Mouse (Mus musculus) G1E (cell line): ENCODE results near the gene Gm49391. TPM values are rescaled to one million over a fixed set of nuclear protein-coding genes. Genes with fewer than 3 reads are reported as not detected.

Experiments used
- ATAC-seq: 2 replicates; pipeline ENCODE4 v1.8.0; 2016; ENCODE audit warnings: mild to moderate bottlenecking; ENCODE audit not compliant: insufficient number of reproducible peaks, poor library complexity, low FRiP score, severe bottlenecking; ENCODE audit errors: extremely low read depth
- DNase-seq: peaks from one replicate; pipeline ENCODE4 v3.0.0; 2012; ENCODE audit warnings: low spot score
- H3K27me3 ChIP-seq: 2 replicates; pipeline ENCODE4 v1.6.1; 2012; ENCODE audit warnings: mild to moderate bottlenecking, low read length, inconsistent platforms; ENCODE audit not compliant: insufficient read depth
- H3K36me3 ChIP-seq: replicated peaks from 2 replicates; pipeline ENCODE3; 2012; ENCODE audit warnings: mild to moderate bottlenecking, inconsistent platforms
- H3K4me1 ChIP-seq: 2 replicates; pipeline ENCODE4 v1.6.1; 2012; ENCODE audit warnings: low read depth, low read length, inconsistent platforms, mixed read lengths; ENCODE audit not compliant: insufficient read depth
- H3K4me3 ChIP-seq: 2 replicates; pipeline ENCODE4 v1.5.1; 2012; ENCODE audit warnings: low read depth, mild to moderate bottlenecking, inconsistent platforms, low read length, moderate library complexity, mixed read lengths
- H3K9me3 ChIP-seq: replicated peaks from 2 replicates; pipeline ENCODE4 v1.6.1; 2012; ENCODE audit warnings: inconsistent platforms
- CTCF ChIP-seq: IDR thresholded peaks from 2 replicates; pipeline ENCODE4 v1.5.1; 2012; ENCODE audit warnings: low read depth, low read length, inconsistent platforms, mixed read lengths
- GATA1 ChIP-seq: IDR thresholded peaks from 2 replicates; pipeline ENCODE4 v1.6.1; 2012; ENCODE audit warnings: borderline replicate concordance, low read length, inconsistent platforms, mixed read lengths
- GATA2 ChIP-seq: IDR thresholded peaks from 2 replicates; pipeline ENCODE4 v1.6.1; 2012; ENCODE audit warnings: low read depth, low read length, inconsistent platforms, borderline replicate concordance
- POLR2AphosphoS5 ChIP-seq: IDR thresholded peaks from 2 replicates; pipeline ENCODE4 v1.6.1; 2012; ENCODE audit warnings: low read depth, low read length, inconsistent platforms; ENCODE audit not compliant: insufficient replicate concordance
- TAL1 ChIP-seq: conservative IDR thresholded peaks from 2 replicates; pipeline ENCODE4 v1.6.1; 2012; ENCODE audit warnings: low read depth, low read length, inconsistent platforms, mixed read lengths
- polyA plus RNA-seq: library from polyadenylated mRNA; stranded (reverse); fragments of >175 nt; gene quantifications from 2 replicates; pipeline ENCODE4 v1.2.3, GENCODE M21; 2012
- total RNA-seq, 2 experiments: library from RNA; stranded (forward) in 1 of 2; stranded (reverse) in 1 of 2; fragments of 200-1000 nt in 1 of 2; fragments of >200 nt in 1 of 2; fragmentation: Nextera tagmentation in 1 of 2; gene quantifications; 2 replicates each; pipeline ENCODE4 v1.2.3; 2014 to 2017

Gm49391 gene
- total and polyA plus RNA-seq, 3 experiments = not detected

DNA sequence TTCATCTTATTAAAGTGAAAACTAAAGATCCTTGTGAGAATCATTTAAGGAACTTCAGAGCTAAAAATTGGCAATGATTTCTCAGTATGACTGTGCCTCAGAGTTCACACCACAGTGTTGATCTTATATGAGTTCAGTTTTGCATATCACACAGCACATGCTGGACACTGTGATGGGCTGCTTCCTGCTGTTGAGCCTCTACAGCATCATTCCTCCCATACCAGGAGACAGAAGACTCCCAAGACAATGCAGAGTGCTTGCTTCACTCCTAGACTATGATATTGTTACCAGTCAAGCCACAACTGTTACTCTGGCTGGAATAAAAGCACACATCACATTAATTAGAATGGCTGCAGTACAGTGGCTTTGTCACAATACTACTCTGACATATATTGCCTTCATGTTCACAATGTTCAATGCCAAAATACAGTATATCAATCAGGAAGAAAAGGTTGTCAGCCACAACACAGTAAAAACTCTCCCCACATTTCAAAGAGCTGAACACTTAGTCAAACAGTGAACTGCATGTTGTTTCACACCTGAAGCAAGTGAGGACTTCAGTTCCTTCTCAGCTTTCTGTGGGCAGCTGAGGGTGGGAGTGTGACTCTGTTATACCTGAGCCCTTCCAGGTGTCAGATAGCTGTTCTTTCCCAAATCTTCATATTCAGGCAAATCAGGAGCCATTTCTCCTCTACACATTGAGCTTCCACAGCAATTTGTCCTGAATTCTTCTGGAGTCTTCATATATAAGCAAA, 40.8 kb downstream of the Gm49391 start:
- ATAC-seq (no peak), DNase-seq (no peak)
- H3K4me1 ChIP-seq = no peaks in the 10 kb centered on the region
- H3K27me3 ChIP-seq = no peaks in the 10 kb centered on the region
- no peak overlapping the region for H3K4me3 ChIP-seq
- TF ChIP-seq GATA1 (no peak), POLR2AphosphoS5 (no peak), GATA2 (no peak), TAL1 (no peak), CTCF (no peak)
- no peaks in the 10 kb centered on the region for H3K36me3 ChIP-seq
- H3K9me3 ChIP-seq = peaks cover 20% of the 10 kb centered on the region

DNA sequence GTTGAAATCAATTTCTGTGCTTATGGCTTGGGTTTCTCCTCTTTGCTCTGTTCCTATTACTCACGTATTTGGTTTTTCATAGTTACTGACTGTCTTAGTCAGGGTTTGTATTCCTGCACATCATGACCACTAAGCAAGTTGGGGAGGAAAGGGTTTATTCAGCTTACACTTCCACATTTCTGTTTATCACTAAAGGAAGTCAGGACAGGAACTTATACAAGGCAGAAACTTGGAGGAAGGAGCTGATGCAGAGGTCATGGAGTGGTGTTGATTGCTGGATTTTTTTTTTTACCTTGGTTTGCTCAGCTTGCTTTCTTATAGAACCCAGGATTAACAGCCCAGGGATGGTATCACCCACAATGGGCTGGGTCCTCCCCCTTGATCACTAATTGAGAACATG, 44.1 kb downstream of the Gm49391 start:
- DNase-seq = no peak
- Histone ChIP-seq H3K27me3 (no peaks in the 10 kb centered on the region), H3K36me3 (no peaks in the 10 kb centered on the region), H3K4me1 (no peaks in the 10 kb centered on the region), H3K4me3 (no peak overlapping the region), H3K9me3 (peaks cover 16% of the 10 kb centered on the region)
- no peak for ATAC-seq
- TF ChIP-seq GATA1 = no peak
- no peak for TF ChIP-seq CTCF
- TF ChIP-seq GATA2 = no peak
- no peak for TF ChIP-seq TAL1
- TF ChIP-seq POLR2AphosphoS5 = no peak

DNA sequence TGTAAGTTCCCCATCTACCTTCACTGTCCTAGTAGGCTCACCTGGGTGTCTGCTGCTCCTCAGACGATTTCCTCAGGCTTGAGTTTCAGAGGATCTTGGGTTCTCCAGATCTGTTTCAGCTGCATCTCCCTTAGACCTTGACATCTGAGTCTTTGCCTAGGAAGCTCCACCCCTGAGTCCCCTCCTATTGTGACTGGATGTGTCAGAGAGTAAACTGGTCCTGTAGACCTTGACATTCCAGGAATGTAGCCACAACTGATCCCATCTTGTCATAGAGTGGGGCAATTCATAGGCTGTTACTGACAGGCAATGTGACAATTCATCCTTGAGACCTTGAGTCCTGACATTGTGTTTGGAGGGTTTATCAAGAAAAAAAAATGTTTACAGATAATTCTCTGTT, 72.1 kb downstream of the Gm49391 start, which contains the start of gene 4930486L24Rik:
Gene 4930486L24Rik (minus strand): TSS at position 195 of the 400 bp plus-strand sequence.
- Histone ChIP-seq H3K4me3 (no peak within 1 kb of the TSS), H3K36me3 (no peaks in the 10 kb centered on the region), H3K27me3 (no peaks in the 10 kb centered on the region), H3K4me1 (no peaks in the 10 kb centered on the region), H3K9me3 (peaks cover 16% of the 10 kb centered on the region)
- TF ChIP-seq GATA2 = no peak
- TF ChIP-seq POLR2AphosphoS5 = no peak
- TF ChIP-seq CTCF = no peak
- no peak for TF ChIP-seq GATA1
- no peak for TF ChIP-seq TAL1
- no peak for DNase-seq
- no peak for ATAC-seq

DNA sequence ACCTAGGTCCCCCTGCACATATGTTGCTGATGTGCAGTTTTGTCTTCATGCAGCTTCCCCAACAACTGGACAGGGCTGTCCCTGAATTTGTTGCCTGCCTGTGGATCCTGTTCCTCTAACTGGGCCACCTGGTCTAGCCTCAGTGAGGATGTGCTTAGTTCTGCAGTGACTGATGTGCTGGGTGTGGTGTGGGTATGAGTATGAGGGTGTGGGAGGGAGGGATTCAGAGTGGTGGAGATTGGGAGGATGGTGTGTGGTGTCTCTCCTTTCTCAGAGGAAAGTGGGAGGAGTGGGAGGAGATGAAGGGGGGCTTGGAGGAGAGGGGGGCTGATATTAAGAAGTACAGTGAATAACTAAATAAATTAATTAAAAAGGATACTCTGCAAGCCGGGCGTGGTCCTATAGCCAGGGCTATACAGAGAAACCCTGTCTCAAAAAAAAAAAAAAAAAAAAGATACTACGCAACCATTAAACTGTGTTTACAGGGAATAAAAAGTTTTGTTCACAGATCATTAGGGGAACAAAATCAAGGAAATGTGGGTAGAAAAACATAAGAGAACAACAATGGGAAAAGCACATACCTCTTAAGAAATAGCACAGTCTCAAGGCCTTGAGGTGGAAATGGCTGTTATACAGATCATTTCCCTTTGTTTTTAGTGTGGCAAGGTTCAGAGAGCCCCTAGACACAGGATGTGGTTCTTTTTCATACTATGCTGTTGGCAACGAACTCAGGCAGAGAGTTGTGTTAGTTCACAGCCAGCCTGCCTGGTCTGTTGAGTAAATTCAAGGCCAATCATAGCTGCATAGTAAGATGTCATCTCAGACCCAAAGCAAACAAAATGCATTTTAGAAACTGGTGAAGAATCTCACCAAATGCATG, 87.9 kb downstream of the Gm49391 start:
- ATAC-seq (no peak), DNase-seq (no peak)
- H3K9me3 ChIP-seq = peaks cover 12% of the 10 kb centered on the region
- H3K36me3 ChIP-seq = no peaks in the 10 kb centered on the region
- H3K27me3 ChIP-seq = no peaks in the 10 kb centered on the region
- no peak for TF ChIP-seq TAL1
- TF ChIP-seq POLR2AphosphoS5 = no peak
- TF ChIP-seq CTCF = no peak
- TF ChIP-seq GATA1 = no peak
- no peak for TF ChIP-seq GATA2
- no peak overlapping the region for H3K4me3 ChIP-seq
- H3K4me1 ChIP-seq = no peaks in the 10 kb centered on the region

Other genes starting within 250 kb of the Gm49391 start
- not detected in 2 replicates for gene BC051665, start 150.2 kb downstream of the Gm49391 start, total RNA-seq (2014; fragmentation: Nextera tagmentation)
- not detected in 2 replicates for gene BC051665, start 150.2 kb downstream of the Gm49391 start, total RNA-seq (2017)
- gene BC051665, start 150.2 kb downstream of the Gm49391 start, polyA plus RNA-seq = not detected in 2 replicates
- not detected in 2 replicates for gene Ctsll3, start 133.7 kb downstream of the Gm49391 start, total RNA-seq (2014; fragmentation: Nextera tagmentation)
- gene Ctsll3, start 133.7 kb downstream of the Gm49391 start, total RNA-seq (2017) = not detected in 2 replicates
- gene Ctsll3, start 133.7 kb downstream of the Gm49391 start, polyA plus RNA-seq = not detected in 2 replicates
- gene 4930486L24Rik, start 72.1 kb downstream of the Gm49391 start, total RNA-seq (2014; fragmentation: Nextera tagmentation) = not detected in 2 replicates
- gene 4930486L24Rik, start 72.1 kb downstream of the Gm49391 start, total RNA-seq (2017) = not detected in 2 replicates
- gene 4930486L24Rik, start 72.1 kb downstream of the Gm49391 start, polyA plus RNA-seq = not detected in 2 replicates
- gene Gm49392, start 39.7 kb downstream of the Gm49391 start, total RNA-seq (2014; fragmentation: Nextera tagmentation) = not detected in 2 replicates
- gene Gm49392, start 39.7 kb downstream of the Gm49391 start, total RNA-seq (2017) = not detected in 2 replicates
- not detected in 2 replicates for gene Gm49392, start 39.7 kb downstream of the Gm49391 start, polyA plus RNA-seq
- not detected in 2 replicates for gene Ctla2b, start 39.1 kb downstream of the Gm49391 start, total RNA-seq (2014; fragmentation: Nextera tagmentation)
- 0.22 and 0.29 TPM in 2 replicates for gene Ctla2b, start 39.1 kb downstream of the Gm49391 start, total RNA-seq (2017)
- not detected in 2 replicates for gene Ctla2b, start 39.1 kb downstream of the Gm49391 start, polyA plus RNA-seq
- not detected in 2 replicates for gene Tpbpb, start 31.7 kb downstream of the Gm49391 start, total RNA-seq (2014; fragmentation: Nextera tagmentation)
- not detected in 2 replicates for gene Tpbpb, start 31.7 kb downstream of the Gm49391 start, total RNA-seq (2017)
- gene Tpbpb, start 31.7 kb downstream of the Gm49391 start, polyA plus RNA-seq = not detected in 2 replicates
- gene Gm49393, start 981 bp downstream of the Gm49391 start, total RNA-seq (2014; fragmentation: Nextera tagmentation) = not detected in 2 replicates
- not detected in 2 replicates for gene Gm49393, start 981 bp downstream of the Gm49391 start, total RNA-seq (2017)
- gene Gm49393, start 981 bp downstream of the Gm49391 start, polyA plus RNA-seq = not detected in 2 replicates
- gene Ctla2a, start 54 bp upstream of the Gm49391 start, total RNA-seq (2014; fragmentation: Nextera tagmentation) = not detected in 2 replicates
- 1.3 and 1.9 TPM in 2 replicates for gene Ctla2a, start 54 bp upstream of the Gm49391 start, total RNA-seq (2017)
- gene Ctla2a, start 54 bp upstream of the Gm49391 start, polyA plus RNA-seq = not detected in 2 replicates
- not detected in 2 replicates for gene Tpbpa, start 5.4 kb upstream of the Gm49391 start, total RNA-seq (2014; fragmentation: Nextera tagmentation)
- gene Tpbpa, start 5.4 kb upstream of the Gm49391 start, total RNA-seq (2017) = 0.33 TPM in 1 of 2 replicates, not detected in the other
- gene Tpbpa, start 5.4 kb upstream of the Gm49391 start, polyA plus RNA-seq = not detected in 2 replicates
- gene Ctsj, start 69.4 kb upstream of the Gm49391 start, total RNA-seq (2014; fragmentation: Nextera tagmentation) = not detected in 2 replicates
- 0.12 TPM in 1 of 2 replicates, not detected in the other for gene Ctsj, start 69.4 kb upstream of the Gm49391 start, total RNA-seq (2017)
- gene Ctsj, start 69.4 kb upstream of the Gm49391 start, polyA plus RNA-seq = not detected in 2 replicates
- not detected in 2 replicates for gene Ctsq, start 104.1 kb upstream of the Gm49391 start, total RNA-seq (2014; fragmentation: Nextera tagmentation)
- gene Ctsq, start 104.1 kb upstream of the Gm49391 start, total RNA-seq (2017) = not detected in 2 replicates
- not detected in 2 replicates for gene Ctsq, start 104.1 kb upstream of the Gm49391 start, polyA plus RNA-seq
- gene Ctsr, start 227.7 kb upstream of the Gm49391 start, total RNA-seq (2014; fragmentation: Nextera tagmentation) = not detected in 2 replicates
- gene Ctsr, start 227.7 kb upstream of the Gm49391 start, total RNA-seq (2017) = not detected in 2 replicates
- not detected in 2 replicates for gene Ctsr, start 227.7 kb upstream of the Gm49391 start, polyA plus RNA-seq